Mouse (Mus musculus): Measurements from ENCODE around the gene Nav2. TPM values are rescaled to one million over a fixed set of nuclear protein-coding genes. Genes with fewer than 3 reads are reported as not detected.

Nav2 gene
- total and polyA plus RNA-seq, 3 experiments, result 2.0 to 2.7 TPM; not detected in 1

GRCm38 (mm10) chr7:49055273-49055672, 146.8 kb downstream of the Nav2 start:
- Histone ChIP-seq H3K27me3 (ENCODE audit: control insufficient read depth in 1 of 2, insufficient read depth in 2 of 2, low read length in 2 of 2) (no peaks in the 10 kb centered on the region), H3K27ac (ENCODE audit: control insufficient read depth, low read depth, low read length) (no peak overlapping the region), H3K4me3 (ENCODE audit: control insufficient read depth in 1 of 2, insufficient read depth in 1 of 2, low read depth in 2 of 2, low read length in 2 of 2) (no peak overlapping the region), H3K4me1 (ENCODE audit: control insufficient read depth in 1 of 2, insufficient read depth in 2 of 2, low read length in 2 of 2) (no peaks in the 10 kb centered on the region), H3K36me3 (ENCODE audit: control insufficient read depth in 1 of 2, insufficient read depth in 2 of 2, low read length in 2 of 2) (no peaks in the 10 kb centered on the region), H3K79me2 (ENCODE audit: control insufficient read depth, insufficient read depth, low read length, poor library complexity) (no peaks in the 10 kb centered on the region), H3K9ac (ENCODE audit: control insufficient read depth, low read depth, low read length, poor library complexity, severe bottlenecking) (no peak overlapping the region), H3K9me3 (replicated peaks; ENCODE audit: insufficient read depth, low read length) (no peaks in the 10 kb centered on the region)
- TF ChIP-seq JUND (IDR thresholded peaks at IDR 0.05; ENCODE audit: low read depth, low read length) (no peak), ZKSCAN1 (IDR thresholded peaks at IDR 0.05; ENCODE audit: low read depth, low read length) (no peak), POLR2A (IDR thresholded peaks at IDR 0.05; ENCODE audit: control insufficient read depth in 1 of 2, insufficient read depth in 1 of 2, low read depth in 1 of 2, low read length in 2 of 2, poor library complexity in 1 of 2) (no peak), NRF1 (IDR thresholded peaks at IDR 0.05; ENCODE audit: insufficient read depth, low read depth, low read length, poor library complexity, severe bottlenecking) (no peak), POLR2AphosphoS5 (IDR thresholded peaks at IDR 0.05; ENCODE audit: borderline replicate concordance, low read depth, low read length) (no peak), RCOR1 (IDR thresholded peaks at IDR 0.05; ENCODE audit: low read depth, low read length) (no peak), POLR2AphosphoS2 (IDR thresholded peaks at IDR 0.05; ENCODE audit: low read length) (no peak), TAL1 (IDR thresholded peaks at IDR 0.05; ENCODE audit: low read length) (no peak), KAT2A (conservative IDR thresholded peaks at IDR 0.05; ENCODE audit: low read depth, low read length) (no peak), SIN3A (IDR thresholded peaks at IDR 0.05; ENCODE audit: low read length) (no peak), ELF1 (IDR thresholded peaks at IDR 0.05; ENCODE audit: low read depth, low read length) (no peak), CHD2 (IDR thresholded peaks at IDR 0.05; ENCODE audit: low read length) (no peak), E2F4 (IDR thresholded peaks at IDR 0.05; ENCODE audit: borderline replicate concordance, low read depth, low read length) (no peak)
- DNase-seq (ENCODE audit: low read depth, low spot score), result no peak

GRCm38 (mm10) chr7:49058304-49059012, 149.9 kb downstream of the Nav2 start:
- H3K9ac ChIP-seq (ENCODE audit: control insufficient read depth, low read depth, low read length, poor library complexity, severe bottlenecking), result no peak overlapping the region
- no peak for DNase-seq (ENCODE audit: low read depth, low spot score)

More at GRCm38 (mm10) chr7:49058304-49059012, 149.9 kb downstream of the Nav2 start:
- Histone ChIP-seq H3K27ac (ENCODE audit: control insufficient read depth, low read depth, low read length) (no peak overlapping the region), H3K36me3 (ENCODE audit: control insufficient read depth in 1 of 2, insufficient read depth in 2 of 2, low read length in 2 of 2) (no peaks in the 10 kb centered on the region), H3K4me1 (ENCODE audit: control insufficient read depth in 1 of 2, insufficient read depth in 2 of 2, low read length in 2 of 2) (no peaks in the 10 kb centered on the region), H3K27me3 (ENCODE audit: control insufficient read depth in 1 of 2, insufficient read depth in 2 of 2, low read length in 2 of 2) (no peaks in the 10 kb centered on the region), H3K4me3 (ENCODE audit: control insufficient read depth in 1 of 2, insufficient read depth in 1 of 2, low read depth in 2 of 2, low read length in 2 of 2) (no peak overlapping the region), H3K79me2 (ENCODE audit: control insufficient read depth, insufficient read depth, low read length, poor library complexity) (no peaks in the 10 kb centered on the region), H3K9me3 (replicated peaks; ENCODE audit: insufficient read depth, low read length) (no peaks in the 10 kb centered on the region)
- TF ChIP-seq POLR2AphosphoS2 (IDR thresholded peaks at IDR 0.05; ENCODE audit: low read length) (no peak), RCOR1 (IDR thresholded peaks at IDR 0.05; ENCODE audit: low read depth, low read length) (no peak), EP300 (IDR thresholded peaks at IDR 0.05; ENCODE audit: low read depth in 1 of 2, low read length in 2 of 2) (no peak), ETS1 (IDR thresholded peaks at IDR 0.05; ENCODE audit: low read depth, low read length) (no peak), CHD2 (IDR thresholded peaks at IDR 0.05; ENCODE audit: low read length) (no peak), SIN3A (IDR thresholded peaks at IDR 0.05; ENCODE audit: low read length) (no peak)

Measured in MEL (cell line).